Mouse (Mus musculus) thymus, adult 2 months (tissue): ENCODE results near the gene P2rx2. TPM values are rescaled to one million over a fixed set of nuclear protein-coding genes. Genes with fewer than 3 reads are reported as not detected.

Source experiments
- DNase-seq: peaks from one replicate; pipeline ENCODE4 v3.0.0; 2021
- H3K27ac ChIP-seq: fragments of 200-500 bp; 2 replicates; pipeline ENCODE4 v1.5.1; 2012; ENCODE audit warnings: low read length, control low read depth; ENCODE audit not compliant: control insufficient read depth, insufficient read depth
- H3K27me3 ChIP-seq: fragments of 200-500 bp; 2 replicates; pipeline ENCODE4 v1.6.1; 2012; ENCODE audit warnings: mild to moderate bottlenecking, low read length, moderate library complexity, mixed read lengths; ENCODE audit not compliant: control insufficient read depth, insufficient read depth
- H3K36me3 ChIP-seq: fragments of 200-500 bp; 2 replicates; pipeline ENCODE4 v1.6.1; 2012; ENCODE audit warnings: mild to moderate bottlenecking, low read length, moderate library complexity; ENCODE audit not compliant: control insufficient read depth, insufficient read depth
- H3K4me1 ChIP-seq: fragments of 200-500 bp; replicated peaks from 2 replicates; pipeline ENCODE4 v1.6.1; 2012; ENCODE audit warnings: low read length; ENCODE audit not compliant: control insufficient read depth, insufficient read depth
- H3K4me3 ChIP-seq: fragments of 200-500 bp; 2 replicates; pipeline ENCODE4 v1.5.1; 2012; ENCODE audit warnings: mild to moderate bottlenecking, low read length, control low read depth, moderate library complexity; ENCODE audit not compliant: control insufficient read depth, insufficient read depth
- CTCF ChIP-seq: fragments of 200-500 bp; IDR thresholded peaks from 2 replicates; pipeline ENCODE4 v1.5.1; 2012; ENCODE audit warnings: mild to moderate bottlenecking, control low read depth, low read length, moderate library complexity, borderline replicate concordance; ENCODE audit not compliant: control insufficient read depth, poor library complexity, insufficient read depth; ENCODE audit errors: extremely low read depth
- POLR2A ChIP-seq: fragments of 200-500 bp; IDR thresholded peaks from 2 replicates; pipeline ENCODE4 v1.6.1; 2012; ENCODE audit warnings: mild to moderate bottlenecking, low read length, control low read depth, moderate library complexity; ENCODE audit not compliant: control insufficient read depth, poor library complexity, insufficient read depth; ENCODE audit errors: extremely low read depth
- WGBS: fragments of 180-500 bp; shearing (Covaris S2); methylation state at CpG from one replicate; pipeline ENCODE4 v1.1.7; 2018; 5-methylcytosine and 5-hydroxymethylcytosine counted together
- polyA plus RNA-seq: library from polyadenylated mRNA; depleted of rRNA; stranded (reverse); fragments of >200 nt; gene quantifications from 2 replicates; pipeline ENCODE4 v1.2.3, GENCODE M21; 2012; rRNA removed

P2rx2 gene
- polyA plus RNA-seq = 0.77 and 0.84 TPM in 2 replicates

- Histone ChIP-seq H3K36me3 (no peaks in the 10 kb centered on the region), H3K27me3 (no peaks in the 10 kb centered on the region), H3K27ac (no peak within 1 kb of the TSS), H3K4me1 (peaks cover 4% of the 10 kb centered on the region; the same call in 1 of the 2 replicates), H3K4me3 (peak within 1 kb of the TSS; percentile 24; the same call in 1 of the 2 replicates)
- TF ChIP-seq POLR2A (0 out of 2 replicates have a peak, but pooled peaks have one; percentile 19), CTCF (no peak)
- WGBS = 4% methylated on average over 43 of the region's 43 CpGs
- peak; percentile 28 for DNase-seq
Measured at GRCm38 (mm10) chr5:110342648-110343284, at the start of gene P2rx2. P2rx2 (minus strand) TSS chr5:110343212.

- no peaks in the 10 kb centered on the region for H3K4me1 ChIP-seq
- no peak for TF ChIP-seq CTCF
- DNase-seq = no peak
- no peak overlapping the region for H3K4me3 ChIP-seq
- H3K36me3 ChIP-seq = no peaks in the 10 kb centered on the region
- no peak overlapping the region for H3K27ac ChIP-seq
- 96% methylated on average over 5 of the region's 5 CpGs for WGBS
- H3K27me3 ChIP-seq = no peaks in the 10 kb centered on the region
Measured at GRCm38 (mm10) chr5:110392727-110393126, 49.7 kb upstream of the P2rx2 start.

- H3K36me3 ChIP-seq = no peaks in the 10 kb centered on the region
- H3K4me3 ChIP-seq = no peak overlapping the region
- no peak for DNase-seq
- peaks cover 9% of the 10 kb centered on the region; the same call in 1 of the 2 replicates for H3K4me1 ChIP-seq
- H3K27ac ChIP-seq = no peak overlapping the region
- TF ChIP-seq CTCF (no peak), POLR2A (no peak)
- 42% methylated on average over 4 of the region's 4 CpGs for WGBS
- no peaks in the 10 kb centered on the region; the same call in 1 of the 2 replicates for H3K27me3 ChIP-seq
Measured at GRCm38 (mm10) chr5:110390631-110391030, 47.6 kb upstream of the P2rx2 start.

GRCm38 (mm10) chr5:110387332-110387731, 44.3 kb upstream of the P2rx2 start:
- no peaks in the 10 kb centered on the region; the same call in 1 of the 2 replicates for H3K27me3 ChIP-seq
- H3K27ac ChIP-seq = no peak overlapping the region
- no peaks in the 10 kb centered on the region for H3K36me3 ChIP-seq
- 66% methylated on average over 8 of the region's 8 CpGs for WGBS
- no peak for DNase-seq
- no peak for TF ChIP-seq CTCF
- peaks cover 9% of the 10 kb centered on the region; the same call in 1 of the 2 replicates for H3K4me1 ChIP-seq
- H3K4me3 ChIP-seq = peak overlapping the region; percentile 35; the same call in 1 of the 2 replicates

- peak; percentile 35 for DNase-seq
- H3K27ac ChIP-seq = no peak overlapping the region
- TF ChIP-seq CTCF (no peak), POLR2A (no peak)
- H3K27me3 ChIP-seq = no peaks in the 10 kb centered on the region; the same call in 1 of the 2 replicates
- H3K4me3 ChIP-seq = peak overlapping the region; percentile 35
- peaks cover 9% of the 10 kb centered on the region; the same call in 1 of the 2 replicates for H3K4me1 ChIP-seq
- no peaks in the 10 kb centered on the region for H3K36me3 ChIP-seq
- WGBS = 9% methylated on average over 90 of the region's 90 CpGs
Measured at GRCm38 (mm10) chr5:110386371-110387330, 43.6 kb upstream of the P2rx2 start.

- peaks cover 9% of the 10 kb centered on the region; the same call in 1 of the 2 replicates for H3K4me1 ChIP-seq
- no peak overlapping the region for H3K4me3 ChIP-seq
- H3K27me3 ChIP-seq = no peaks in the 10 kb centered on the region; the same call in 1 of the 2 replicates
- TF ChIP-seq POLR2A = no peak
- no peak for TF ChIP-seq CTCF
- WGBS = 89% methylated on average over 4 of the region's 4 CpGs
- DNase-seq = no peak
- no peak overlapping the region for H3K27ac ChIP-seq
- no peaks in the 10 kb centered on the region for H3K36me3 ChIP-seq
Measured at GRCm38 (mm10) chr5:110385263-110385662, 42.3 kb upstream of the P2rx2 start.
